Mouse (Mus musculus): Measurements from ENCODE around the gene Col25a1. TPM values are rescaled to one million over a fixed set of nuclear protein-coding genes. Genes with fewer than 3 reads are reported as not detected.

Gene Col25a1
- 0.22 TPM for polyA plus RNA-seq (2014; fragmentation: Illumina TruSeq; extraction: RNeasy Lipid Tissue Mini Kit (QIAGEN cat#74804); ENCODE audit: low read depth, low replicate concordance)

DNA sequence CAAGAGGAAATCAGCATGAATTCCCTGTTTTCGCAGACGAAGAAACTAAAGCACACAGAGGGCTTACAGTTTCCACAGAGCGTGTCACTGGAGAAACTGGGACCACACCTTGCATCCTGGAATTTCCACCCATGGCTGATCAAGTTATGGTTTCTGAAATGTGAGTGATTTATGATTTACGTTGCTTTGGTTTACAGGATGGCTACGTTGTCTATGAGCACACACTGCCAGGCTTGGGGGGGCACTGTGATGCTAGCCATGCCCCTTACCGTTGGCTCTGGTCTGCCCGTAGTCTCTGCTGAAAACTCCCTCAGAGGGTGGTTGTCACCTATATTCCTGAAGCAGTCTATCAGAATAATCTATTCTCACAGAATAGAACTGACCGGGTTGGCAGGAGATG, at the start of gene Col25a1:
Gene Col25a1, plus strand, starts transcription at position 301 of the 400 bp plus-strand sequence.

GRCm38 (mm10) chr3:130617439-130617898, 486.2 kb downstream of the Col25a1 start, which contains the start of gene Etnppl:
TSS of gene Etnppl (plus strand) at chr3:130617448.

Other genes with a start within 250 kb of the Col25a1 start
- 26.2 TPM for gene Casp6, start 230.1 kb upstream of the Col25a1 start, polyA plus RNA-seq (2014; fragmentation: Illumina TruSeq; extraction: RNeasy Lipid Tissue Mini Kit (QIAGEN cat#74804); ENCODE audit: low read depth, low replicate concordance)
- gene Mcub, start 161.3 kb upstream of the Col25a1 start, polyA plus RNA-seq (2014; fragmentation: Illumina TruSeq; extraction: RNeasy Lipid Tissue Mini Kit (QIAGEN cat#74804); ENCODE audit: low read depth, low replicate concordance) = 6.9 TPM
- 49.0 TPM for gene Sec24b, start 69.9 kb upstream of the Col25a1 start, polyA plus RNA-seq (2014; fragmentation: Illumina TruSeq; extraction: RNeasy Lipid Tissue Mini Kit (QIAGEN cat#74804); ENCODE audit: low read depth, low replicate concordance)

All from adipose tissue, adult 10 weeks (tissue).